Mouse (Mus musculus): ENCODE results near the gene Pabpn1l. TPM values are rescaled to one million over a fixed set of nuclear protein-coding genes. Genes with fewer than 3 reads are reported as not detected.

Gene Pabpn1l
- not detected in 2 replicates for polyA plus RNA-seq (2014; fragmentation: Nextera tagmentation; extraction: Ambion mirVana)

- ATAC-seq (ENCODE audit: insufficient number of reproducible peaks, low FRiP score, low TSS enrichment, low read depth): no peak
- DNase-seq (ENCODE audit: low spot score): no peak
- no peak within 1 kb of the TSS for H3K9ac ChIP-seq (ENCODE audit: low read length)
- no peak within 1 kb of the TSS for H3K27ac ChIP-seq (replicated peaks; ENCODE audit: low read depth, low read length)
- WGBS: 57% methylated on average over 6 of the region's 6 CpGs
- H3K4me3 ChIP-seq (ENCODE audit: low read depth, low read length): no peak within 1 kb of the TSS
- no peaks in the 10 kb centered on the region for H3K27me3 ChIP-seq (ENCODE audit: control insufficient read depth, insufficient read depth, low read length)
- no peaks in the 10 kb centered on the region for H3K36me3 ChIP-seq (ENCODE audit: control insufficient read depth, insufficient read depth, low read length)
- no peaks in the 10 kb centered on the region for H3K9me3 ChIP-seq (ENCODE audit: control insufficient read depth, low read length)
- H3K4me1 ChIP-seq (ENCODE audit: control insufficient read depth, insufficient read depth, low read length): peaks cover 17% of the 10 kb centered on the region
- H3K4me2 ChIP-seq (ENCODE audit: low read depth, severe bottlenecking): no peak within 1 kb of the TSS
These were observed at the start of gene Pabpn1l for GRCm38 (mm10) chr8:122622727-122623126. TSS of gene Pabpn1l (minus strand) at chr8:122622739.

GRCm38 (mm10) chr8:122671894-122672293 lies 49.4 kb upstream of the Pabpn1l start:
- Histone ChIP-seq H3K4me1 (ENCODE audit: control insufficient read depth, insufficient read depth, low read length) (peaks cover 26% of the 10 kb centered on the region), H3K27me3 (ENCODE audit: control insufficient read depth, insufficient read depth, low read length) (peaks cover 10% of the 10 kb centered on the region), H3K4me2 (ENCODE audit: low read depth, severe bottlenecking) (no peak overlapping the region), H3K27ac (replicated peaks; ENCODE audit: low read depth, low read length) (no peak overlapping the region), H3K9me3 (ENCODE audit: control insufficient read depth, low read length) (no peaks in the 10 kb centered on the region), H3K4me3 (ENCODE audit: low read depth, low read length) (no peak overlapping the region), H3K36me3 (ENCODE audit: control insufficient read depth, insufficient read depth, low read length) (no peaks in the 10 kb centered on the region; the same call in 1 of the 2 replicates), H3K9ac (ENCODE audit: low read length) (no peak overlapping the region)
- ATAC-seq (ENCODE audit: insufficient number of reproducible peaks, low FRiP score, low TSS enrichment, low read depth): no peak
- DNase-seq (ENCODE audit: low spot score): no peak
- WGBS: 66% methylated on average over 6 of the region's 6 CpGs

- no peak overlapping the region; the same call in 1 of the 2 replicates for H3K9ac ChIP-seq (ENCODE audit: low read length)
- DNase-seq (ENCODE audit: low spot score) (no peak), ATAC-seq (ENCODE audit: insufficient number of reproducible peaks, low FRiP score, low TSS enrichment, low read depth) (no peak)
- H3K36me3 ChIP-seq (ENCODE audit: control insufficient read depth, insufficient read depth, low read length): no peaks in the 10 kb centered on the region; the same call in 1 of the 2 replicates
- peaks cover 32% of the 10 kb centered on the region for H3K4me1 ChIP-seq (ENCODE audit: control insufficient read depth, insufficient read depth, low read length)
- 0 out of 2 replicates have a peak overlapping the region, but pooled peaks have one; percentile 1 for H3K4me2 ChIP-seq (ENCODE audit: low read depth, severe bottlenecking)
- no peak overlapping the region for H3K4me3 ChIP-seq (ENCODE audit: low read depth, low read length)
- no peak overlapping the region for H3K27ac ChIP-seq (replicated peaks; ENCODE audit: low read depth, low read length)
- H3K9me3 ChIP-seq (ENCODE audit: control insufficient read depth, low read length): no peaks in the 10 kb centered on the region
- 76% methylated on average over 3 of the region's 3 CpGs for WGBS
- H3K27me3 ChIP-seq (ENCODE audit: control insufficient read depth, insufficient read depth, low read length): peaks cover under 1% of the 10 kb centered on the region
These were observed 48.2 kb upstream of the Pabpn1l start for GRCm38 (mm10) chr8:122670718-122671117.

- no peak for ATAC-seq (ENCODE audit: insufficient number of reproducible peaks, low FRiP score, low TSS enrichment, low read depth)
- H3K9ac ChIP-seq (ENCODE audit: low read length): no peak overlapping the region
- H3K9me3 ChIP-seq (ENCODE audit: control insufficient read depth, low read length): no peaks in the 10 kb centered on the region
- no peak overlapping the region for H3K4me2 ChIP-seq (ENCODE audit: low read depth, severe bottlenecking)
- no peak overlapping the region for H3K4me3 ChIP-seq (ENCODE audit: low read depth, low read length)
- peak; percentile 36 for DNase-seq (ENCODE audit: low spot score)
- H3K27ac ChIP-seq (replicated peaks; ENCODE audit: low read depth, low read length): no peak overlapping the region
- WGBS: 17% methylated on average over 11 of the region's 11 CpGs
- peaks cover 37% of the 10 kb centered on the region for H3K4me1 ChIP-seq (ENCODE audit: control insufficient read depth, insufficient read depth, low read length)
- H3K27me3 ChIP-seq (ENCODE audit: control insufficient read depth, insufficient read depth, low read length): no peaks in the 10 kb centered on the region
- no peaks in the 10 kb centered on the region; the same call in 1 of the 2 replicates for H3K36me3 ChIP-seq (ENCODE audit: control insufficient read depth, insufficient read depth, low read length)
These were observed 47.5 kb upstream of the Pabpn1l start for GRCm38 (mm10) chr8:122670001-122670400.

- Histone ChIP-seq H3K27ac (replicated peaks; ENCODE audit: low read depth, low read length) (no peak overlapping the region), H3K27me3 (ENCODE audit: control insufficient read depth, insufficient read depth, low read length) (no peaks in the 10 kb centered on the region), H3K9me3 (ENCODE audit: control insufficient read depth, low read length) (no peaks in the 10 kb centered on the region), H3K4me1 (ENCODE audit: control insufficient read depth, insufficient read depth, low read length) (peaks cover 43% of the 10 kb centered on the region), H3K4me2 (ENCODE audit: low read depth, severe bottlenecking) (no peak overlapping the region), H3K9ac (ENCODE audit: low read length) (no peak overlapping the region), H3K36me3 (ENCODE audit: control insufficient read depth, insufficient read depth, low read length) (no peaks in the 10 kb centered on the region; the same call in 1 of the 2 replicates), H3K4me3 (ENCODE audit: low read depth, low read length) (no peak overlapping the region)
- ATAC-seq (ENCODE audit: insufficient number of reproducible peaks, low FRiP score, low TSS enrichment, low read depth) (no peak), DNase-seq (ENCODE audit: low spot score) (no peak)
- 48% methylated on average over 5 of the region's 5 CpGs for WGBS
These were observed 46.8 kb upstream of the Pabpn1l start for GRCm38 (mm10) chr8:122669370-122669769.

- no peak overlapping the region for H3K9ac ChIP-seq (ENCODE audit: low read length)
- no peaks in the 10 kb centered on the region for H3K9me3 ChIP-seq (ENCODE audit: control insufficient read depth, low read length)
- WGBS: 81% methylated on average over 11 of the region's 11 CpGs
- no peaks in the 10 kb centered on the region for H3K36me3 ChIP-seq (ENCODE audit: control insufficient read depth, insufficient read depth, low read length)
- no peak overlapping the region for H3K4me3 ChIP-seq (ENCODE audit: low read depth, low read length)
- H3K4me2 ChIP-seq (ENCODE audit: low read depth, severe bottlenecking): no peak overlapping the region
- H3K27me3 ChIP-seq (ENCODE audit: control insufficient read depth, insufficient read depth, low read length): no peaks in the 10 kb centered on the region
- DNase-seq (ENCODE audit: low spot score) (no peak), ATAC-seq (ENCODE audit: insufficient number of reproducible peaks, low FRiP score, low TSS enrichment, low read depth) (no peak)
- H3K27ac ChIP-seq (replicated peaks; ENCODE audit: low read depth, low read length): no peak overlapping the region
- peaks cover 50% of the 10 kb centered on the region for H3K4me1 ChIP-seq (ENCODE audit: control insufficient read depth, insufficient read depth, low read length)
These were observed 45.3 kb upstream of the Pabpn1l start for GRCm38 (mm10) chr8:122667854-122668253.

- peak overlapping the region; percentile 62 for H3K27ac ChIP-seq (replicated peaks; ENCODE audit: low read depth, low read length)
- H3K36me3 ChIP-seq (ENCODE audit: control insufficient read depth, insufficient read depth, low read length): no peaks in the 10 kb centered on the region
- H3K4me1 ChIP-seq (ENCODE audit: control insufficient read depth, insufficient read depth, low read length): peaks cover 59% of the 10 kb centered on the region
- H3K4me3 ChIP-seq (ENCODE audit: low read depth, low read length): no peak overlapping the region
- H3K9me3 ChIP-seq (ENCODE audit: control insufficient read depth, low read length): no peaks in the 10 kb centered on the region
- DNase-seq (ENCODE audit: low spot score) (peak; percentile 57), ATAC-seq (ENCODE audit: insufficient number of reproducible peaks, low FRiP score, low TSS enrichment, low read depth) (no peak)
- WGBS: 35% methylated on average over 12 of the region's 12 CpGs
- H3K9ac ChIP-seq (ENCODE audit: low read length): no peak overlapping the region
- 0 out of 2 replicates have a peak overlapping the region, but pooled peaks have one; percentile 17 for H3K4me2 ChIP-seq (ENCODE audit: low read depth, severe bottlenecking)
- no peaks in the 10 kb centered on the region for H3K27me3 ChIP-seq (ENCODE audit: control insufficient read depth, insufficient read depth, low read length)
These were observed 44.3 kb upstream of the Pabpn1l start for GRCm38 (mm10) chr8:122666827-122667226.

- no peak overlapping the region for H3K4me3 ChIP-seq (ENCODE audit: low read depth, low read length)
- H3K36me3 ChIP-seq (ENCODE audit: control insufficient read depth, insufficient read depth, low read length): no peaks in the 10 kb centered on the region
- H3K4me2 ChIP-seq (ENCODE audit: low read depth, severe bottlenecking): 0 out of 2 replicates have a peak overlapping the region, but pooled peaks have one; percentile 17
- peaks cover 64% of the 10 kb centered on the region for H3K4me1 ChIP-seq (ENCODE audit: control insufficient read depth, insufficient read depth, low read length)
- no peaks in the 10 kb centered on the region for H3K9me3 ChIP-seq (ENCODE audit: control insufficient read depth, low read length)
- H3K9ac ChIP-seq (ENCODE audit: low read length): no peak overlapping the region
- H3K27me3 ChIP-seq (ENCODE audit: control insufficient read depth, insufficient read depth, low read length): no peaks in the 10 kb centered on the region
- ATAC-seq (ENCODE audit: insufficient number of reproducible peaks, low FRiP score, low TSS enrichment, low read depth): peak; percentile 23; the same call in 1 of the 2 replicates
- H3K27ac ChIP-seq (replicated peaks; ENCODE audit: low read depth, low read length): peak overlapping the region; percentile 62; the same call in 1 of the 2 replicates
- no peak for DNase-seq (ENCODE audit: low spot score)
- 46% methylated on average over 9 of the region's 9 CpGs for WGBS
These were observed 43.8 kb upstream of the Pabpn1l start for GRCm38 (mm10) chr8:122666338-122666764.

All from limb, embryonic 11.5 days (tissue).